Mouse (Mus musculus) hematopoietic multipotent progenitor cell, adult 10-12 weeks (in vitro differentiated cells): ENCODE measurements around the gene Cd79a. TPM values are rescaled to one million over a fixed set of nuclear protein-coding genes. Genes with fewer than 3 reads are reported as not detected.

Experiments used
- polyA plus RNA-seq: library from polyadenylated mRNA; stranded (reverse); fragments of >175 nt; gene quantifications from 2 replicates; pipeline ENCODE4 v1.2.3, GENCODE M21; 2012; ENCODE audit warnings: low replicate concordance

The Cd79a gene
- polyA plus RNA-seq = 785 and 2,403 TPM in 2 replicates

GRCm38 (mm10) chr7:24897224-24897623 is at the start of gene Cd79a:
Cd79a (plus strand) TSS chr7:24897381.

DNA sequence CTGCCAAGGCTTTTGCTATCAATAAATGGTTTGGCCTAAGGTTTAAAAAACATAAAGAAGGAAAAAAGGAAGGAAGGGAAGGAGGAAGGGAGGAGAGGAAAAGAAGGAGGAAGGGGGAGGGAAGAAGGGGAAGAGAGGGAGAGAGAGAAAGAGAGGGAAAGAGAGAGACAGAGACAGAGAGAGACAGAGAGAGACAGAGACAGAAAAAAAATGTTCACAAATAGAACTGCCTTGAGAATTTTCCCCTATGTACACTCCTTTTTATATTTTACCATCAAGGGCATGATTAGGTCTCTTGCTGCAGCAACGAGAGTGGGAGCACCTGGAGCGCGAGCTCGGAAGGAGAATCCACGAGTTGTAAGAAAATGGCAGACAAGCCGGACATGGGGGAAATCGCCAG is 35.3 kb upstream of the Cd79a start, which contains the start of gene Gm9844:
Gene Gm9844 (plus strand): TSS at position 301 of the 400 bp plus-strand sequence.

GRCm38 (mm10) chr7:24869532-24870165 is 27.5 kb upstream of the Cd79a start, which contains the start of the genes Lypd4 and Dmrtc2:
Lypd4 (minus strand) TSS chr7:24869941.
Dmrtc2 (plus strand) TSS chr7:24870057.

GRCm38 (mm10) chr7:24883896-24884692 is 13.1 kb upstream of the Cd79a start, which contains the start of gene Rps19:
Rps19 (plus strand) TSS chr7:24884371.

DNA sequence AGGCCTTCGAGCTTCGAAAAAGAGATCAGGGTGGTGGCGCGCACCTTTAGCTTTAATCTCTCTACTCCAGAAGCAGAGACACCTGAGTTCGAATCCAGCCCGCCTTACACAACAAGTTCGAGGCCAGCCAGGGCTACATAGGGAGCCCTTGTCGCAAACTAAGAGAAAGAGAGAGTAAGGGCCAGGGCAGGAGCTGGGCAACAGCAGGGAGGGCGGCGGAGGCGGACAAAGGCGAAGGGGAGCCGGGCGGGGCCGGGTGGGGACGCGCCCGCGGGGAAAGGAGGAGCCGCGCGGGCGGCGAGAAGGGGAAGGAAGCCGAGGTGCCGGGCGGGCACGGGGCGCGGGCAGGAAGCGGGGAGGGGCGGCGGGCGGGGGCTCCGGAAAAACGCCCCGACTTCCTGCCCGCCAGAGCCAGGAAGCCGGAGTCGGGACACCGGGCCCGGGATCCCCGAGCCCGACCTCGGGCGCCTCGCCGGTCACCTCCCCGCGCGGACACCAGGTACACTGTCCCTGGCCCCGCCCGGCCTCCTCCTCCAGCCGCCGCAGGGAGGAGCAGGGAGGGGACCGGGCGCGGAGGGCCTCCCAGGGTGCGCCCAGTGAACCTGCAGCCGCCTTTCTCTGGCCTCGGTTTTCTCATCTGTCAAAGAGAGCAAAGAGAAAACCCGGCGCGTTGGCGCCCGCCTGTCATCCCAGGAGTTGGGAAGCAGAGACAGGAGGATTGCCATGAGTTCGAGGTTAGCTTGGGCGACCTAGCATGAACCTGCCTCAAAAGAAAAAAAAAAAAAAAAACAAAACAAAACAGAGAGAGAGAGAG is 5.7 kb downstream of the Cd79a start, which contains the start of gene Arhgef1:
Gene Arhgef1 (plus strand): TSS at position 283 of the 814 bp plus-strand sequence.

GRCm38 (mm10) chr7:24944257-24944950 is 47.2 kb downstream of the Cd79a start, which contains the start of gene Gm4881:
Gm4881 (minus strand) TSS chr7:24944494.

Other genes starting within 250 kb of the Cd79a start
- 0.11 TPM in 1 of 2 replicates, not detected in the other for gene Tex101, start 220.7 kb upstream of the Cd79a start, polyA plus RNA-seq
- gene BC049730, start 188.1 kb upstream of the Cd79a start, polyA plus RNA-seq = not detected in 2 replicates
- gene Gm4763, start 170.5 kb upstream of the Cd79a start, polyA plus RNA-seq = not detected in 2 replicates
- gene Cd177, start 137.1 kb upstream of the Cd79a start, polyA plus RNA-seq = 13.0 and 17.4 TPM in 2 replicates
- gene Ceacam10, start 120.2 kb upstream of the Cd79a start, polyA plus RNA-seq = 0.33 and 0.85 TPM in 2 replicates
- 29.7 and 64.5 TPM in 2 replicates for gene Gm9844, start 35.2 kb upstream of the Cd79a start, polyA plus RNA-seq
- gene Lypd4, start 27.4 kb upstream of the Cd79a start, polyA plus RNA-seq = not detected in 2 replicates
- gene Dmrtc2, start 27.3 kb upstream of the Cd79a start, polyA plus RNA-seq = not detected in 2 replicates
- gene Rps19, start 13.0 kb upstream of the Cd79a start, polyA plus RNA-seq = 2,483 and 3,423 TPM in 2 replicates
- gene Arhgef1, start 5.5 kb downstream of the Cd79a start, polyA plus RNA-seq = 1,525 and 2,253 TPM in 2 replicates
- gene Gm4881, start 47.1 kb downstream of the Cd79a start, polyA plus RNA-seq = 0.17 TPM in 1 of 2 replicates, not detected in the other
- gene Rabac1, start 75.4 kb downstream of the Cd79a start, polyA plus RNA-seq = 384 and 783 TPM in 2 replicates
- 50.1 and 135 TPM in 2 replicates for gene Atp1a3, start 108.6 kb downstream of the Cd79a start, polyA plus RNA-seq
- gene Grik5, start 175.0 kb downstream of the Cd79a start, polyA plus RNA-seq = 7.5 and 16.2 TPM in 2 replicates
- 46.0 and 87.0 TPM in 2 replicates for gene Zfp574, start 175.2 kb downstream of the Cd79a start, polyA plus RNA-seq